Mouse (Mus musculus): Measurements from ENCODE around the gene Lrrc37a. TPM values are rescaled to one million over a fixed set of nuclear protein-coding genes. Genes with fewer than 3 reads are reported as not detected.

Lrrc37a gene
- polyA plus RNA-seq (2012; rRNA removed; ENCODE audit: low replicate concordance) = 0.01 TPM in 1 of 2 replicates, not detected in the other

DNA sequence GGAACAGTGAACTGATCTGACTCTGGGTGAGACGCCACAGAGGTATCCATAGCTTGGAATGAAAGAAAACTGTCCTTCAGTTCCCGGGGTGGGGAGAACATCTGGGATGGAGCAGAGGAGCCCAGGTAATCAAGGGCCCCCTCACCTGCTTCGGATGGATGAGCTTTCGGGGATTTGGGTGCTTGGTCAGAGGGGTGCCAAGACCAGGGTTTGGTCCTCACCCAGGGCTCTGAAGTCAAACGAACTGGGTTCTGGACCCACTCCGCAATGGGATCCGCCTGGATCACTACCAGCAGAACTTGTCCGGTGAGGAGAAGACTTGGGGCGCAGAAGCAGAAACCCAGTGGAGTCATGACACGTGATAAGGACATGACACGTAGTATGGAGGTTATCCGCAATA, at the start of gene Lrrc37a:
Lrrc37a (minus strand) TSS at position 101 of the 400 bp plus-strand sequence.

DNA sequence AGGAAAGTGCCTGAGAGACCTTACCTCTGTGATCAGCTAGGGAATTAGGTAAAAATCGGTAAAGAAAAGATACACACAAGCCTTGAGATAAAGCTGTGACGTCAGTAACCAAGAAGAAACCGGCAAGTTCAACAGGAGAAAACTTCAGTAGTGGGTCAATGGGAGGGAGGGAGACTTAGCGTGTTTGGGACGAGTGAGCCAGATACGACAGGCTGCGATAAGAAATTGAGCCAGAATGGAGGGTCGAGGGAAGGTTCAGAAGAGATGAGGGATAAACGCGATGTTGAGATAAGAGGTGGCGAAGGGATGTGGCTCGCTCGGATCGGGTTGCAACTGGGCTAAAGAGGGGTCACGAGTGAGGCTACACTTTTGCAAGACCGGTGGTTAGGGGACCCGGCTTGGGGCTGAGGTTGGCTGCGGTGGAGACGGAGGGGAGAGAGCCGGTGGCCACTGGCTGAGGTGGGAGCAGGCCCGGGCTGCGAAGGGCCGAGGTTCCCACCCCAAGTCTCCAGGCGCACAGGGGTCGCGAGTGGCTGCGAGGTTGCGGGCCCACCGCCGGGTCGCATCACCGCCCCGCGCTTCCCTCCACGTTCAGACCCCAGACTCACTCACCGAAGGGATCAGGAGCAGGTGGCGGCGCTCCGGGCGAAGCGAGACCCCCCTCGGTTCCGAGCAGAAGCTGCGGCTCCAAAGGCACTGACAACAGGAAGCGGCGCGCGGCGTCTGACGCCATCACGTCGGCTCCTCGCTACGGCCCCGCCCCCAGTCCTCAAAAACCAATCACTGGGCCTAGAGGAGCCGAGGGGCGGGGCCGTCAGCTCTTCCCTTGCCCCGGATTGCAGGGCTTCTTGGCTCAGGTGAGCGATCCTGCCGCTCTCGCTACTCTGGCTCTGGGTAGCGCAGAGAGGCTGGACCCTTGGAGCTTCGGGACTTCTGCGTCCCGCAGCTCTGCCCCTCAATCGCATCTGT, 92.1 kb downstream of the Lrrc37a start, which contains the start of gene Plekhm1:
Plekhm1 (minus strand) TSS at position 707 of the 969 bp plus-strand sequence.

Other genes starting within 250 kb of the Lrrc37a start
- 6.4 and 18.6 TPM in 2 replicates for gene Map3k14, start 237.1 kb downstream of the Lrrc37a start, polyA plus RNA-seq (2012; rRNA removed; ENCODE audit: low replicate concordance)
- gene Arhgap27, start 140.9 kb downstream of the Lrrc37a start, polyA plus RNA-seq (2012; rRNA removed; ENCODE audit: low replicate concordance) = 24.3 and 30.8 TPM in 2 replicates
- gene Plekhm1, start 91.9 kb downstream of the Lrrc37a start, polyA plus RNA-seq (2012; rRNA removed; ENCODE audit: low replicate concordance) = 30.4 and 38.8 TPM in 2 replicates
- gene Gm884, start 116.5 kb upstream of the Lrrc37a start, polyA plus RNA-seq (2012; rRNA removed; ENCODE audit: low replicate concordance) = not detected in 2 replicates
- gene Lyzl6, start 134.3 kb upstream of the Lrrc37a start, polyA plus RNA-seq (2012; rRNA removed; ENCODE audit: low replicate concordance) = not detected in 2 replicates
- 1.1 and 4.7 TPM in 2 replicates for gene Rprml, start 145.0 kb upstream of the Lrrc37a start, polyA plus RNA-seq (2012; rRNA removed; ENCODE audit: low replicate concordance)
- gene Gosr2, start 193.3 kb upstream of the Lrrc37a start, polyA plus RNA-seq (2012; rRNA removed; ENCODE audit: low replicate concordance) = 105 and 116 TPM in 2 replicates
- 0.05 and 0.40 TPM in 2 replicates for gene Wnt9b, start 245.2 kb upstream of the Lrrc37a start, polyA plus RNA-seq (2012; rRNA removed; ENCODE audit: low replicate concordance)

Measured in subcutaneous adipose tissue, adult 2 months (tissue).